Mouse (Mus musculus) intestine, postnatal 0 days (tissue): Measurements from ENCODE around the gene Mef2d. TPM values are rescaled to one million over a fixed set of nuclear protein-coding genes. Genes with fewer than 3 reads are reported as not detected.
A peak's percentile ranks its signal among the peaks of the same experiment; 100 is the strongest.

Source experiments
- ATAC-seq: fragments of 200-750 bp; cut with Nextera tagmentation; 2 replicates; pipeline ENCODE4 v1.8.0; 2017; ENCODE audit warnings: mild to moderate bottlenecking, moderate TSS enrichment, moderate library complexity
- H3K27ac ChIP-seq: fragments of 300-500 bp; sonication (generic); 2 replicates; pipeline ENCODE4 v1.5.1; 2014; ENCODE audit warnings: mild to moderate bottlenecking, low read depth, low read length, moderate library complexity
- H3K27me3 ChIP-seq: fragments of 300-500 bp; sonication (generic); replicated peaks from 2 replicates; pipeline ENCODE4 v1.6.1; 2014; ENCODE audit warnings: low read length, mixed read lengths; ENCODE audit not compliant: control insufficient read depth, insufficient read depth
- H3K36me3 ChIP-seq: fragments of 300-500 bp; sonication (generic); 2 replicates; pipeline ENCODE4 v1.6.1; 2014; ENCODE audit warnings: mild to moderate bottlenecking, moderate library complexity; ENCODE audit not compliant: control insufficient read depth, insufficient read depth
- H3K4me1 ChIP-seq: fragments of 300-500 bp; sonication (generic); replicated peaks from 2 replicates; pipeline ENCODE4 v1.6.1; 2014; ENCODE audit warnings: antibody characterized with exemption, low read length, mixed read lengths; ENCODE audit not compliant: control insufficient read depth, insufficient read depth
- H3K4me2 ChIP-seq: fragments of 300-500 bp; sonication (generic); replicated peaks from 2 replicates; pipeline ENCODE4 v1.6.1; 2014; ENCODE audit warnings: low read depth, mild to moderate bottlenecking, moderate library complexity
- H3K4me3 ChIP-seq: fragments of 300-500 bp; sonication (generic); 2 replicates; pipeline ENCODE4 v1.5.1; 2014; ENCODE audit warnings: low read depth, low read length
- H3K9ac ChIP-seq: fragments of 300-500 bp; sonication (generic); 2 replicates; pipeline ENCODE4 v1.6.1; 2014; ENCODE audit warnings: mild to moderate bottlenecking, low read depth, low read length
- H3K9me3 ChIP-seq: fragments of 300-500 bp; sonication (generic); 2 replicates; pipeline ENCODE4 v1.6.1; 2016; ENCODE audit warnings: mixed run types; ENCODE audit not compliant: control insufficient read depth
- CTCF ChIP-seq: sonication (generic); IDR thresholded peaks from 2 replicates; pipeline ENCODE4 v1.5.1; 2016; ENCODE audit warnings: low read depth, mild to moderate bottlenecking, control low read depth, antibody characterized with exemption, moderate library complexity
- WGBS: fragments of 180-500 bp; shearing (Covaris S2); extraction: QIAGEN DNeasy Blood & Tissue Kit; methylation state at CpG from one replicate; pipeline ENCODE4 v1.1.7; 2014; 5-methylcytosine and 5-hydroxymethylcytosine counted together
- polyA plus RNA-seq: library from polyadenylated mRNA; unstranded; fragments of >200 nt; fragmentation: Nextera tagmentation; extraction: Ambion mirVana; gene quantifications from 2 replicates; pipeline ENCODE4 v1.2.1, GENCODE M21; 2015

Mef2d gene
- polyA plus RNA-seq, 1 experiment from 2014 or later = 16.2 TPM

DNA sequence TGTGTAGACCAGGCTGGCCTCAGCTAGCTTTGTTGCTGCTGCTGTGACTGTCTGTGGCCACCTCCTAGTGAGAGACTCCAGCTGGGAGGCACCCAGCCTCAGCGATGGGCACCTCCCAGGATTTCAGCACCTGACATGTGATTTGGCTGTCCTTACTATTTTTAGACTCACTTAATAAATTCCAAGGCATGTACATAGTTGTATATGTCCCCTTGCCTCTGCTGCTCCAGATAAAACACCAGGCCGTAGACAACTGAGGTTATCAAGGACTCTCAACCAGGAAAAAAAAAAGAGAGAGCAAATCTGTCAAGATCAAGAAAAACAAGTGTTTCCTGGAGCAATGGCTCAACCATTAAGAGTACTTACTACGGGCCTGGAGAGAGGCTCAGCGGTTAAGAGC is 17.0 kb upstream of the Mef2d start:
- no peaks in the 10 kb centered on the region; the same call in 1 of the 2 replicates for H3K36me3 ChIP-seq
- WGBS = 22% methylated on average over 4 of the region's 4 CpGs
- no peak for TF ChIP-seq CTCF
- no peak overlapping the region for H3K4me3 ChIP-seq
- ATAC-seq = peak; percentile 53
- no peak overlapping the region for H3K9ac ChIP-seq
- H3K27me3 ChIP-seq = no peaks in the 10 kb centered on the region
- no peak overlapping the region for H3K4me2 ChIP-seq
- H3K27ac ChIP-seq = no peak overlapping the region
- no peaks in the 10 kb centered on the region for H3K9me3 ChIP-seq
- H3K4me1 ChIP-seq = no peaks in the 10 kb centered on the region

GRCm38 (mm10) chr3:88126181-88126580 is 16.0 kb upstream of the Mef2d start:
- Histone ChIP-seq H3K9me3 (no peaks in the 10 kb centered on the region), H3K4me2 (no peak overlapping the region), H3K4me1 (no peaks in the 10 kb centered on the region), H3K9ac (no peak overlapping the region), H3K27me3 (no peaks in the 10 kb centered on the region), H3K36me3 (no peaks in the 10 kb centered on the region; the same call in 1 of the 2 replicates), H3K4me3 (no peak overlapping the region), H3K27ac (no peak overlapping the region)
- no peak for TF ChIP-seq CTCF
- no peak for ATAC-seq
- WGBS = 79% methylated on average over 7 of the region's 7 CpGs

- Histone ChIP-seq H3K36me3 (no peaks in the 10 kb centered on the region), H3K4me3 (no peak overlapping the region), H3K9ac (no peak overlapping the region), H3K4me1 (no peaks in the 10 kb centered on the region), H3K9me3 (no peaks in the 10 kb centered on the region), H3K4me2 (no peak overlapping the region), H3K27me3 (no peaks in the 10 kb centered on the region), H3K27ac (no peak overlapping the region)
- no peak for ATAC-seq
- TF ChIP-seq CTCF = no peak
- WGBS = 49% methylated on average over 3 of the region's 3 CpGs
These were observed 14.5 kb upstream of the Mef2d start for GRCm38 (mm10) chr3:88127636-88128035.

- Histone ChIP-seq H3K4me3 (no peak overlapping the region), H3K27ac (no peak overlapping the region), H3K27me3 (no peaks in the 10 kb centered on the region), H3K36me3 (no peaks in the 10 kb centered on the region), H3K4me1 (no peaks in the 10 kb centered on the region), H3K9me3 (no peaks in the 10 kb centered on the region), H3K9ac (no peak overlapping the region), H3K4me2 (no peak overlapping the region)
- no peak for ATAC-seq
- WGBS = 53% methylated on average over 5 of the region's 5 CpGs
- TF ChIP-seq CTCF = no peak
These were observed 14.1 kb upstream of the Mef2d start for GRCm38 (mm10) chr3:88128056-88128455.

DNA sequence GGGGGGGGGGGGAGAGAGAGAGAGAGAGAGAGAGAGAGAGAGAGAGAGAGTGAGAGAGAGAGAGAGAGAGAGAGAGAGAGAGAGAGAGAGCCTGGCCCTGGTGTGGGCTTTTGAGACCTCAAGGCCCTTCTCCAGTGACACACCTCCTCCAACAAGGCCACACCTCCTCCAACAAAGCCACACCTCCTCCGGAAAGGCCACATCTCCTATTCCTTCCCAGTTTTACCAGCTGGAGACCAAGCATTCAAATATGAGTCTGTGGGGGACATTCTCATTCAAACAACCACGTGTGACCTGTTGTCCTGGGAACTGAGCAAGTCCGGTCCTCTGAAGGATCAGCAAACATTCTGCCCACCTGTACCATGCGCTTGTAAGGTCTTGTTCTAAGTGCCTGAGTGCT is 13.2 kb upstream of the Mef2d start:
- Histone ChIP-seq H3K9me3 (no peaks in the 10 kb centered on the region), H3K4me1 (peaks cover 3% of the 10 kb centered on the region), H3K4me3 (no peak overlapping the region), H3K27me3 (no peaks in the 10 kb centered on the region), H3K36me3 (no peaks in the 10 kb centered on the region), H3K9ac (no peak overlapping the region), H3K27ac (no peak overlapping the region), H3K4me2 (no peak overlapping the region)
- TF ChIP-seq CTCF = no peak
- no peak for ATAC-seq
- WGBS = 52% methylated on average over 4 of the region's 4 CpGs

GRCm38 (mm10) chr3:88131071-88131470 is 11.1 kb upstream of the Mef2d start:
- no peak for TF ChIP-seq CTCF
- WGBS = 94% methylated on average over 3 of the region's 3 CpGs
- no peak overlapping the region for H3K9ac ChIP-seq
- H3K9me3 ChIP-seq = no peaks in the 10 kb centered on the region
- no peak overlapping the region for H3K4me3 ChIP-seq
- H3K4me1 ChIP-seq = peaks cover 3% of the 10 kb centered on the region
- ATAC-seq = no peak
- no peak overlapping the region for H3K4me2 ChIP-seq
- H3K27ac ChIP-seq = no peak overlapping the region
- H3K27me3 ChIP-seq = no peaks in the 10 kb centered on the region
- no peaks in the 10 kb centered on the region for H3K36me3 ChIP-seq

DNA sequence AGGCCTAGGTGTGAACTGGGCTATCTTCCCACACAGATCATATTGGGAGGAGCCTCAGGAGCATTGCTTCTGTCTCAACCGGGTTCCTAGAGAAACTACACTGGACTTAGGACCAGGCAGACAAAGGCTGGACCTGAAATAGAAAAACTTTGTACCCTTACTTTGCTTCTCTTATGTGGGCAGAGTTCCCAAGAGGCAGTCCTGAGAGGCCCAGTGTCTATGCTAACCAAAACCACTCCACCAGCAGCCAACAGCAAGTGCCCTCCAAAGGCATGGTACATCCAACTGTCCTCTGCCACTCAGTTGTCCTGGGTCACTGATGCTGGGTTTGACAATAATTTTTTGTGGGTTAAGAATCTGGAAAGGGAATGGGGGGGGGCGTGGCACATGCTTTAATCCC is 9.7 kb upstream of the Mef2d start:
- ATAC-seq = peak; percentile 57
- no peak overlapping the region for H3K4me2 ChIP-seq
- WGBS = 40% methylated on average over 2 of the region's 2 CpGs
- H3K36me3 ChIP-seq = no peaks in the 10 kb centered on the region
- H3K27me3 ChIP-seq = no peaks in the 10 kb centered on the region
- H3K9me3 ChIP-seq = no peaks in the 10 kb centered on the region
- H3K9ac ChIP-seq = no peak overlapping the region
- peaks cover 3% of the 10 kb centered on the region for H3K4me1 ChIP-seq
- peak overlapping the region; percentile 36; the same call in 1 of the 2 replicates for H3K27ac ChIP-seq
- no peak for TF ChIP-seq CTCF
- H3K4me3 ChIP-seq = no peak overlapping the region
